Mouse (Mus musculus) liver, postnatal 0 days (tissue): ENCODE results near the gene Cryl1.

Experiments
- CTCF ChIP-seq: sonication (generic); IDR thresholded peaks from 2 replicates; pipeline ENCODE4 v1.5.1; 2016; ENCODE audit warnings: antibody characterized with exemption, low read depth
- EP300 ChIP-seq: IDR thresholded peaks from 2 replicates; pipeline ENCODE4 v1.6.1; 2016; ENCODE audit warnings: antibody characterized with exemption, low read depth, mild to moderate bottlenecking

- TF ChIP-seq CTCF (no peak), EP300 (no peak)
Observed at GRCm38 (mm10) chr14:57242978-57243377, 155.4 kb downstream of the Cryl1 start.
